Mouse (Mus musculus): ENCODE results near the gene Cops7b. TPM values are rescaled to one million over a fixed set of nuclear protein-coding genes. Genes with fewer than 3 reads are reported as not detected.
A peak's percentile ranks its signal among the peaks of the same experiment; 100 is the strongest.

Gene Cops7b
- total RNA-seq, 2 experiments from 2014 or later: 24.5 TPM

GRCm38 (mm10) chr1:86568409-86568808 is 14.3 kb upstream of the Cops7b start:
- no peak overlapping the region for H3K4me3 ChIP-seq
- no peak for DNase-seq (ENCODE audit: extremely low spot score in 1 of 2, low spot score in 2 of 2)
- H3K27ac ChIP-seq: no peak overlapping the region
- intact Hi-C loops (cut with DNase I): no loop called here
- TF ChIP-seq CTCF (IDR thresholded peaks at IDR 0.05): no peak

GRCm38 (mm10) chr1:86569292-86569860 is 13.3 kb upstream of the Cops7b start:
- no peak for TF ChIP-seq CTCF (IDR thresholded peaks at IDR 0.05)
- Histone ChIP-seq H3K27ac (no peak overlapping the region), H3K4me3 (no peak overlapping the region)
- intact Hi-C loops (cut with DNase I): no loop called here
- no peak for DNase-seq (ENCODE audit: extremely low spot score in 1 of 2, low spot score in 2 of 2)

GRCm38 (mm10) chr1:86571381-86571780 is 11.3 kb upstream of the Cops7b start:
- TF ChIP-seq CTCF (IDR thresholded peaks at IDR 0.05): no peak
- intact Hi-C loops (cut with DNase I): no loop called here
- no peak overlapping the region for H3K27ac ChIP-seq
- no peak overlapping the region for H3K4me3 ChIP-seq
- no peak for DNase-seq (ENCODE audit: extremely low spot score in 1 of 2, low spot score in 2 of 2)

- no peak for TF ChIP-seq CTCF (IDR thresholded peaks at IDR 0.05)
- DNase-seq (ENCODE audit: extremely low spot score in 1 of 2, low spot score in 2 of 2): peak in 1 of 2 experiments; percentile 10
- Histone ChIP-seq H3K27ac (no peak overlapping the region), H3K4me3 (no peak overlapping the region)
- intact Hi-C loops (cut with DNase I): no loop called here
These were observed 10.8 kb upstream of the Cops7b start for GRCm38 (mm10) chr1:86571941-86572340.

- DNase-seq (ENCODE audit: extremely low spot score in 1 of 2, low spot score in 2 of 2): no peak
- intact Hi-C loops (cut with DNase I): no loop called here
- H3K27ac ChIP-seq: no peak overlapping the region
- H3K4me3 ChIP-seq: no peak overlapping the region
- TF ChIP-seq CTCF (IDR thresholded peaks at IDR 0.05): no peak
These were observed 2.3 kb upstream of the Cops7b start for GRCm38 (mm10) chr1:86580426-86580825.

GRCm38 (mm10) chr1:86581692-86582450 is 833 bp upstream of the Cops7b start:
- intact Hi-C loops (cut with DNase I): no loop called here
- no peak for TF ChIP-seq CTCF (IDR thresholded peaks at IDR 0.05)
- peak overlapping the region; percentile 82 for H3K4me3 ChIP-seq
- peak overlapping the region; percentile 85 for H3K27ac ChIP-seq
- no peak for DNase-seq (ENCODE audit: extremely low spot score in 1 of 2, low spot score in 2 of 2)

GRCm38 (mm10) chr1:86583709-86584108 is 1.0 kb downstream of the Cops7b start:
- H3K4me3 ChIP-seq: no peak overlapping the region
- no peak for TF ChIP-seq CTCF (IDR thresholded peaks at IDR 0.05)
- no peak overlapping the region for H3K27ac ChIP-seq
- no peak for DNase-seq (ENCODE audit: extremely low spot score in 1 of 2, low spot score in 2 of 2)
- intact Hi-C loops (cut with DNase I): no loop called here

GRCm38 (mm10) chr1:86586992-86587391 is 4.3 kb downstream of the Cops7b start:
- peak overlapping the region; percentile 94 for H3K4me3 ChIP-seq
- H3K27ac ChIP-seq: peak overlapping the region; percentile 80

GRCm38 (mm10) chr1:86594539-86594938 is 11.8 kb downstream of the Cops7b start:
- Histone ChIP-seq H3K4me3 (no peak overlapping the region), H3K27ac (no peak overlapping the region)
- no peak for TF ChIP-seq CTCF (IDR thresholded peaks at IDR 0.05)
- no peak for DNase-seq (ENCODE audit: extremely low spot score in 1 of 2, low spot score in 2 of 2)
- intact Hi-C loops (cut with DNase I): no loop called here

More at GRCm38 (mm10) chr1:86586992-86587391, 4.3 kb downstream of the Cops7b start:
- TF ChIP-seq CTCF (IDR thresholded peaks at IDR 0.05): no peak
- intact Hi-C loops (cut with DNase I): no loop called here
- DNase-seq (ENCODE audit: extremely low spot score in 1 of 2, low spot score in 2 of 2): peak; percentile 79 to 84

GRCm38 (mm10) chr1:86595315-86595714 is 12.6 kb downstream of the Cops7b start:
- no peak for TF ChIP-seq CTCF (IDR thresholded peaks at IDR 0.05)
- H3K4me3 ChIP-seq: no peak overlapping the region
- no peak overlapping the region for H3K27ac ChIP-seq
- intact Hi-C loops (cut with DNase I): no loop called here
- no peak for DNase-seq (ENCODE audit: extremely low spot score in 1 of 2, low spot score in 2 of 2)

- TF ChIP-seq CTCF (IDR thresholded peaks at IDR 0.05): no peak
- H3K4me3 ChIP-seq: no peak overlapping the region
- intact Hi-C loops (cut with DNase I): no loop called here
- H3K27ac ChIP-seq: no peak overlapping the region
- DNase-seq (ENCODE audit: extremely low spot score in 1 of 2, low spot score in 2 of 2): peak; percentile 14 to 18
These were observed 13.8 kb downstream of the Cops7b start for GRCm38 (mm10) chr1:86596512-86596911.

- intact Hi-C loops (cut with DNase I): no loop called here
These were observed 15.8 kb downstream of the Cops7b start for GRCm38 (mm10) chr1:86598516-86598915.

GRCm38 (mm10) chr1:86600117-86600516 is 17.4 kb downstream of the Cops7b start:
- intact Hi-C loops (cut with DNase I): no loop called here
- DNase-seq (ENCODE audit: extremely low spot score in 1 of 2, low spot score in 2 of 2): no peak
- TF ChIP-seq CTCF (IDR thresholded peaks at IDR 0.05): no peak
- Histone ChIP-seq H3K4me3 (no peak overlapping the region), H3K27ac (no peak overlapping the region)

More at GRCm38 (mm10) chr1:86598516-86598915, 15.8 kb downstream of the Cops7b start:
- DNase-seq (ENCODE audit: extremely low spot score in 1 of 2, low spot score in 2 of 2): no peak
- H3K4me3 ChIP-seq: no peak overlapping the region
- peak; percentile 54 for TF ChIP-seq CTCF (IDR thresholded peaks at IDR 0.05)
- no peak overlapping the region; the same call in 1 of the 2 replicates for H3K27ac ChIP-seq

Measured in left cerebral cortex, adult 2 months (tissue).